Mouse (Mus musculus) small intestine, adult 2 months (tissue): ENCODE measurements around the gene Camta1.

ENCODE experiments used
- CTCF ChIP-seq: fragments of 200-500 bp; IDR thresholded peaks from 2 replicates; pipeline ENCODE4 v1.5.1; 2012; ENCODE audit warnings: low read depth, mild to moderate bottlenecking, control low read depth, inconsistent platforms, low read length, moderate library complexity, mixed read lengths; ENCODE audit not compliant: insufficient replicate concordance, insufficient read length; ENCODE audit errors: extremely low read depth
- POLR2A ChIP-seq: fragments of 200-500 bp; IDR thresholded peaks from 2 replicates; pipeline ENCODE4 v1.6.1; 2012; ENCODE audit warnings: low read depth, mild to moderate bottlenecking, control low read depth, inconsistent platforms, low read length, moderate library complexity

DNA sequence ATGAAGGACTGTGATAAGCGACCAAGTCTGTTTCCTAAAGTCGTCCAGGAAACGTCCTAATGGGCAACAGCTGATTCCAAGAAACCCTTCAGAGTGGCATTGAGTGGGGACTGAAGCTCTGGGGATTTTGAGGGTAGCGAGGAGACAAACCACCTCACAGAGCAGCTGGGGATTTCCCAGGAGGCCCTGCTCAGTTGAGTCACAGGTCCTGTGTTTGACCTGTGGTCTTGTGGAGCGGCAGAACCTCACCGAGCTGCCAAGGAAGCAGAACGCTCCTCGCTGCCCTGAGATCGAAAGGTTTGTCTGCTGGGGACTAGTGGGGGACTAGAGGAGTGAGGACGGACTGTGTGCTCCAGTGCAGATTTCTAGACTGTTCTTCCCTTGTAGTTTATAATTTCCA, 933.9 kb downstream of the Camta1 start:
- no peak for TF ChIP-seq POLR2A
- TF ChIP-seq CTCF, result no peak
